Mouse (Mus musculus) hindbrain, embryonic 16.5 days (tissue): ENCODE measurements around the gene Pcsk2. TPM values are rescaled to one million over a fixed set of nuclear protein-coding genes. Genes with fewer than 3 reads are reported as not detected.
A peak's percentile ranks its signal among the peaks of the same experiment; 100 is the strongest.

Experiments
- ATAC-seq: fragments of 200-750 bp; cut with Nextera tagmentation; 2 replicates; pipeline ENCODE4 v1.8.0; 2017; ENCODE audit warnings: moderate TSS enrichment, moderate library complexity
- H3K27ac ChIP-seq: fragments of 300-500 bp; sonication (generic); 2 replicates; pipeline ENCODE4 v1.5.1; 2014; ENCODE audit warnings: low read depth, mild to moderate bottlenecking, control low read depth, low read length, moderate library complexity
- H3K27me3 ChIP-seq: fragments of 300-500 bp; sonication (generic); replicated peaks from 2 replicates; pipeline ENCODE4 v1.6.1; 2014; ENCODE audit warnings: low read length; ENCODE audit not compliant: control insufficient read depth, insufficient read depth
- H3K36me3 ChIP-seq: fragments of 300-500 bp; sonication (generic); 2 replicates; pipeline ENCODE4 v1.6.1; 2014; ENCODE audit warnings: mild to moderate bottlenecking, low read length, moderate library complexity, mixed read lengths; ENCODE audit not compliant: control insufficient read depth, insufficient read depth
- H3K4me1 ChIP-seq: fragments of 300-500 bp; sonication (generic); 2 replicates; pipeline ENCODE4 v1.6.1; 2014; ENCODE audit warnings: low read depth, low read length; ENCODE audit not compliant: control insufficient read depth, insufficient read depth
- H3K4me2 ChIP-seq: fragments of 300-500 bp; sonication (generic); 2 replicates; pipeline ENCODE4 v1.6.1; 2014; ENCODE audit warnings: mild to moderate bottlenecking, low read length, control low read depth, moderate library complexity
- H3K4me3 ChIP-seq: fragments of 300-500 bp; sonication (generic); 2 replicates; pipeline ENCODE4 v1.5.1; 2014; ENCODE audit warnings: mild to moderate bottlenecking, low read length, control low read depth, moderate library complexity
- H3K9ac ChIP-seq: fragments of 300-500 bp; sonication (generic); 2 replicates; pipeline ENCODE4 v1.6.1; 2014; ENCODE audit warnings: low read depth, mild to moderate bottlenecking, control low read depth, low read length, moderate library complexity
- H3K9me3 ChIP-seq: fragments of 300-500 bp; sonication (generic); 2 replicates; pipeline ENCODE4 v1.6.1; 2014; ENCODE audit warnings: mild to moderate bottlenecking, low read length, moderate library complexity; ENCODE audit not compliant: control insufficient read depth
- WGBS: fragments of 180-500 bp; shearing (Covaris S2); extraction: QIAGEN DNeasy Blood & Tissue Kit; methylation state at CpG from one replicate; pipeline ENCODE4 v1.1.7; 2014; 5-methylcytosine and 5-hydroxymethylcytosine counted together
- polyA plus RNA-seq: library from polyadenylated mRNA; unstranded; fragments of >200 nt; fragmentation: Nextera tagmentation; extraction: Ambion mirVana; gene quantifications from 2 replicates; pipeline ENCODE4 v1.2.1, GENCODE M21; 2015

Gene Pcsk2
- polyA plus RNA-seq, 1 experiment from 2014 or later: 23.4 TPM

DNA sequence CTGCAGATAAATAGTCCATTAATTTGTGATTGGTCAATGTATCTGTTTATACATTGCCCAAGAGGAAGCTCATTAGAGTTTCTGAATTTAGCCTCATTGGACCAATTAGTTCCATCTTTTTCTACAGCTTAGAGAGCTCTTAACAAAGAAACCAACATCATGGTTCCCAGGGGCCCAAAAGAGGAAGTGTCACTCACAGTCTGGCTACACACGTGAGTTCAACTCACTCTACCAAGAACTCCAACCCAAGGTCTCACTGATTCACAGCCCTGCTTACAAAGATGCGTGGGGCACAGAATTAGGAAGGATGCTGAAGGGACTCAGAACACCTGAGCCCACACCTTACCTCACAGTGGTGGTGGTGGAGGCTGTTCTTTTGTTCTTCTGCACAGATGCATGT lies 19.1 kb downstream of the Pcsk2 start:
- H3K4me2 ChIP-seq: no peak overlapping the region
- H3K4me3 ChIP-seq: no peak overlapping the region
- H3K9ac ChIP-seq: no peak overlapping the region
- 71% methylated on average over 2 of the region's 2 CpGs for WGBS
- no peak for ATAC-seq
- H3K9me3 ChIP-seq: no peaks in the 10 kb centered on the region
- no peaks in the 10 kb centered on the region for H3K36me3 ChIP-seq
- H3K27me3 ChIP-seq: no peaks in the 10 kb centered on the region
- H3K4me1 ChIP-seq: no peaks in the 10 kb centered on the region
- no peak overlapping the region for H3K27ac ChIP-seq

DNA sequence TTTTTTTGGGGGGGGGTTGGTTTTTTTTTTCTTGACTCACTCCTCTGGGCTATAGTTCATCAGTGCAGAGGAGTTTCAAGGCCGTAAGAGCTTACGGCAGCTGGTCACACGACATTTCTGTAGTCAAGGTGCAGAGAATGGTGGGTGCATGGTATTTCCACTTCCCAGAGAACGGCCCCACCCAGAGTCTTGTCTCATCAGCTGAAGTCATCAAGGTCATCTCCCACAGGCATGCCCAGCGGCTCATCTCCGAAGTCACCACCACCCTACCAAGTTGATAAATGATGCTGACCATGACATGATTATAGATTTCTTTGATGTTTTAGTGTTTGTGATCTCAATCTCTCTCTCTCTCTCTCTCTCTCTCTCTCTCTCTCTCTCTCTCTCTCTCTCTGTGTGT lies 20.0 kb downstream of the Pcsk2 start:
- Histone ChIP-seq H3K27ac (no peak overlapping the region), H3K9ac (no peak overlapping the region), H3K36me3 (no peaks in the 10 kb centered on the region), H3K4me3 (no peak overlapping the region), H3K9me3 (no peaks in the 10 kb centered on the region), H3K27me3 (no peaks in the 10 kb centered on the region), H3K4me2 (no peak overlapping the region), H3K4me1 (no peaks in the 10 kb centered on the region)
- ATAC-seq: no peak
- WGBS: 84% methylated on average over 6 of the region's 6 CpGs

DNA sequence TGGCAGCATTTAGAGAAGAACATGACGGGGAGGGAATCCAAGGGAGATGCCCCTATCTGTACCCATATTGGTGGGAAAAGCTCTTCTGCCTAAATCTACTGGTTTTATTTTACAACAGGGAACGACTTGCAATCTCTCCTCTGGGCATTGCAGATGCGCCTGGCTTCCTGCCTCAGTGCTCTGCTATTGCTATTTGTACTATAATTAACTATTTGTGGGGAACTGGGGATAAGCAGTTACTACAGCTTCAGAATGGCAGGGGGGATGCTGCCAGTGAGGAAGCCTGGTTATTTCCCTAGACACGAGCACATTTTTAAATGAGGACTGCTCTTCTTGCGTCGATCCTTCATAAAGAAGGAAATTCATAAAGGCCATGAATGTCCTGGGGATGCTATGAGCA lies 39.4 kb downstream of the Pcsk2 start:
- H3K36me3 ChIP-seq: no peaks in the 10 kb centered on the region
- H3K9ac ChIP-seq: no peak overlapping the region
- H3K4me3 ChIP-seq: no peak overlapping the region
- no peaks in the 10 kb centered on the region for H3K9me3 ChIP-seq
- no peak for ATAC-seq
- H3K4me2 ChIP-seq: no peak overlapping the region
- no peaks in the 10 kb centered on the region for H3K4me1 ChIP-seq
- WGBS: 81% methylated on average over 6 of the region's 6 CpGs
- no peak overlapping the region for H3K27ac ChIP-seq
- no peaks in the 10 kb centered on the region for H3K27me3 ChIP-seq

DNA sequence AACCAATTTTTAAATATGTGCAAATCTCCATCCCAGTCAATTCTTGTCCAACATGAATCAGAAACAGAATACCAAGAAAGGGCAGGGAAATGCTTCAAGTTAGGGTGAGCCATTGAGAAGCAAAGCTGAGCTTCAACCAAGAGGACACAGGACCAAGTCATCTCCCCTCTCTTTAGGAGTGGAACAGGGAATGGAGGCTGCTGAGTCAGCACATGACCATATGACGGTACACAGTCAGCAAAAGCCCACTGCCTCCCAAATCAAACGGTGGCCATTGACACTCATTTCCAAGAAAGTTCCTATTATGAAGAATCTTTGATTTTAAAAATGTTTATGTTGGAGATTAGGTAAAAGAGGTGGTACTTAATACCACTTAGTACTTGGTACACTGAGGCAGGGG lies 44.4 kb downstream of the Pcsk2 start:
- H3K9ac ChIP-seq: no peak overlapping the region
- 98% methylated on average over 2 of the region's 2 CpGs for WGBS

DNA sequence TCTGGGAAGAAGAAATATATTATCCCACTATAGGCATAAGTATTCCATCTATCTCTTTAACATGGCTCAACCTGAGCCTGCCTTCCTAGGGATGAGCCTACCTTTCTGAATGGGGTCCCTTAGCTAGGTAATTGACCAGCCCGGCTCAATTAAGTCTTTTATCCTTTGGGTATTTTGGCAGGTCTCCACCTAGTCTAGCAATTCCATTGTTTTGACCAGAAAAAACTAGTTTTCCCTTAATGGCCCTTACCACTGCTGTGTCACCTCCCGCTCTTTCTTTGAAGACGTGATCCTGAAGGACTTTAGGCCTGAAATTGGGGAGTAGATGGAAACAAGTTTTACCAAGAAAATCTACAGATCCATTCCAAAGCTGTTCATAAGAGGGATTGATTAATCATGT lies 57.1 kb downstream of the Pcsk2 start:
- H3K4me2 ChIP-seq: no peak overlapping the region
- no peaks in the 10 kb centered on the region for H3K9me3 ChIP-seq
- no peaks in the 10 kb centered on the region for H3K27me3 ChIP-seq
- H3K4me1 ChIP-seq: no peaks in the 10 kb centered on the region
- H3K9ac ChIP-seq: no peak overlapping the region
- H3K4me3 ChIP-seq: no peak overlapping the region
- ATAC-seq: no peak
- 55% methylated on average over 3 of the region's 3 CpGs for WGBS
- H3K27ac ChIP-seq: no peak overlapping the region
- H3K36me3 ChIP-seq: no peaks in the 10 kb centered on the region

More for the DNA sequence above, 44.4 kb downstream of the Pcsk2 start:
- H3K36me3 ChIP-seq: no peaks in the 10 kb centered on the region
- no peak for ATAC-seq
- no peak overlapping the region for H3K4me3 ChIP-seq
- H3K27ac ChIP-seq: no peak overlapping the region
- H3K4me2 ChIP-seq: no peak overlapping the region
- no peaks in the 10 kb centered on the region for H3K4me1 ChIP-seq
- no peaks in the 10 kb centered on the region for H3K9me3 ChIP-seq
- H3K27me3 ChIP-seq: no peaks in the 10 kb centered on the region

DNA sequence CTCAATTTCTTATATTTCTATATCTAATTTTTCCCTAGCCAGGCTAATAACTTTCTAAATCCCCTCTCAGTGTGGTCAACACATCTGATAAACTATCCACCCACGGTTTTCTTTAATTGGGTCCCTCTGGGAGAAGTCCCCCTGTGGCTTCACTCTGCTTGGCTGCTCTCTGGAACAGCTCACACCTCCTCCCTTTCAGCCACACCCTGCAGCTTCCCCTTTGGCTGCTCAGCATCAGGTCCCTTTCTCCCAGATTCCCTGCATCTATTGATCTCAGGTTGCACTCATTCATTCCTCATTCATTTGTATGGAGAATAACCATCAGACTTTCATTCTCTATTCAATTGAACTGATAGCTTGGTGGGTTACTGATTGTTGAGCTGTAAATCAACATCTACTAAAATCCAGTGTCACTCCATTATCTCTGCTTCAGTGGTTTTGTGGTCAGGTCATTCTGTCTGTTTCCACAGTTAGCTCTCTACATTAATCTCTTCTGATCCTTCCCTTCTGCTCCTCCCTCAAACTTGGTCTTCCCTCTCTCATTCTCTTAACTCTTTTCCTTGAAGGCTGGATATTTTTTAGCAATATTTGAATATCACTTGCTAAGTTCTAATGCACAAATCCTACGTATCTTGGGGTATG lies 58.0 kb downstream of the Pcsk2 start:
- no peak for ATAC-seq
- 45% methylated on average over 2 of the region's 2 CpGs for WGBS
- Histone ChIP-seq H3K4me2 (no peak overlapping the region), H3K27ac (no peak overlapping the region), H3K36me3 (no peaks in the 10 kb centered on the region), H3K27me3 (no peaks in the 10 kb centered on the region), H3K9ac (no peak overlapping the region), H3K9me3 (no peaks in the 10 kb centered on the region), H3K4me1 (no peaks in the 10 kb centered on the region), H3K4me3 (no peak overlapping the region)

DNA sequence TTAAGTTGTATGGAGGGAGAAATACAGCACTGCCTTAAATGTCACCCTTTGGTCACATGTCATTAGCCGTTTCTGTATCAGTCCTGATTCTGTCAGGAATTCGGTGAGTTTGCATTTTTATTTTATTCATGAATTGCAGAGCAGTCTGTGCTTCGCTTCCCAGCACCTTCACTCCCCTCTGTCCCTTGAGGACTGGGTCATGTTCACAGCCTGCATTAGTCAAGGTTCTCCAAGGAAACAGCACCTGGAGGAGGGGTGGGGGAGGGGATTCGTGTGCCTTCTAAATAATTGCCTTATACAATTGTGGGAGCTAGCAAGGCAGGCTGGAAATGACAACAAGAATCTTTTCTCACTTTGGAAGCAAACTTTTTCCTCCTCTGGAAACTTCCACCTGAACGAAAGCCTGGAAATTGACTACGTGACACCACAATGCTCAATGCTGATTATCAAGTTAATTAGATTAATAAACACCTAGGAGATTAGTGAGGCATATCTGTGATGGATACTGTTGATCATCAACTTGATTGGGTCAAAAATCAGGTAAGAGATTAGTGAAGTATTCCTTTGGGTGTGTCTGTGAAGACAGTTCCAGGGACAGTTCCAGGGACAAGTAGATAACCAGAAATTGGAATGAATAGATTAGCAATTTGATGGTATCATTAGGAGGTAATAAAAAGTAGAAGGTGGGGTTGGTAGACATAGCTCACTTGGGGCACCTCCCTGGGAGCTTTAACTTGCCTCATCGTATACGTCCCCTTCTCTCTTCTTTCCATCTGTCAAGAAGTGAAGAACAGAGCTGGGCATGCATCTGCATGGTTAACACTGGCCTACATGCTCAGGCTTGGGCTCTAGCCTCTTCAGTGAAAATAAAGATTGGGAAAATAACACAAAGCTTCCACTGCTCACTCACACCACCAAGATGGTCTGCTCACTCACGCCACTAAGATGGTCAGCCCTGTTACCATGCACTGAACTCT lies 64.7 kb downstream of the Pcsk2 start:
- no peak overlapping the region for H3K4me2 ChIP-seq

DNA sequence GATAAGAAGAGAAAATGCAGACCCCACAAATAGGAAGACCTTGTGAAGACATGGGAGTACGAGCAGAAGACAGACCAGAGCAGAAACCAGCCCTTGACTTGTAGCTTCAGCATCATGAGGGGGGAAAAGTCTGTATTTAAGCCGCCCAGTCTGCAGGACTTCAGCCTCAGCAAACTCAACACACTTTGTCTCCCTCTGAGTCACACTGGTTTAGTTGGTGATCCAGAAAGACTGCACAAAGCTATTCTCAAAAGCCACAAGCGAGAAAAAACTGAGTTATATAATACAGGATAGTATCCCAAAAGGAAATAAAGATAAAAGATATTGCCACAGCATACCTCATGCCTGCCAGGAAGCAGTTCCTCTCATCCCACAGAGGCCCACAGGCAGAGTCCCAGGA lies 67.5 kb downstream of the Pcsk2 start:
- H3K4me1 ChIP-seq: no peaks in the 10 kb centered on the region
- H3K4me2 ChIP-seq: no peak overlapping the region
- H3K9ac ChIP-seq: no peak overlapping the region
- no peak overlapping the region for H3K4me3 ChIP-seq
- 93% methylated on average over 3 of the region's 3 CpGs for WGBS
- no peaks in the 10 kb centered on the region for H3K36me3 ChIP-seq
- no peak for ATAC-seq
- no peak overlapping the region for H3K27ac ChIP-seq
- H3K27me3 ChIP-seq: no peaks in the 10 kb centered on the region
- H3K9me3 ChIP-seq: no peaks in the 10 kb centered on the region

More for the DNA sequence above, 64.7 kb downstream of the Pcsk2 start:
- peak; percentile 52; the same call in 1 of the 2 replicates for ATAC-seq
- no peaks in the 10 kb centered on the region for H3K9me3 ChIP-seq
- H3K4me1 ChIP-seq: no peaks in the 10 kb centered on the region
- no peak overlapping the region for H3K27ac ChIP-seq
- no peak overlapping the region for H3K4me3 ChIP-seq
- no peaks in the 10 kb centered on the region for H3K27me3 ChIP-seq
- WGBS: 63% methylated on average over 9 of the region's 9 CpGs
- no peak overlapping the region for H3K9ac ChIP-seq
- no peaks in the 10 kb centered on the region for H3K36me3 ChIP-seq

DNA sequence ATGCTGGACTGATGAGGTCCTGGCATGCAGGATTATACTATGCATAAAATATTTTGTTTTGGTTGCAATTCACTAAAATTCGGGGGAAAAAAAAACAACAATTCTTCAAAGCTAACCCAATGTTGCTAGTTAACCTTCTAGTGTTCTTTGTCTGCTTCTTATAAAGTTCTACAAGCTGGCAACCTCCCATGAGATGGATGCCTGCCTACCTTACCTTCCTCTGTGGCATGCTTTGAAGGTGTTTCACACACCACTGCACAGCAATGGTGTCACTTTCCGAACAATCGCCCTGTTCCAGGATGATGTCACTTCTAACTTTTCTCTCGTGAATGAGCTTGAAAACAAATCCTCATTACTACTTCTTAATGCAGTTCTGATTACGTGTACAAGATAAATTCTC lies 68.8 kb downstream of the Pcsk2 start:
- WGBS: 55% methylated on average over 5 of the region's 5 CpGs

More for the DNA sequence above, 68.8 kb downstream of the Pcsk2 start:
- no peak for ATAC-seq
- Histone ChIP-seq H3K27ac (no peak overlapping the region), H3K27me3 (no peaks in the 10 kb centered on the region), H3K36me3 (no peaks in the 10 kb centered on the region), H3K9me3 (no peaks in the 10 kb centered on the region), H3K4me2 (no peak overlapping the region), H3K4me1 (no peaks in the 10 kb centered on the region), H3K4me3 (no peak overlapping the region), H3K9ac (no peak overlapping the region)
